Mouse (Mus musculus) hindbrain, embryonic 10.5 days (tissue): ENCODE measurements at regions not wholly inside any gene's neighbourhood (a gene's known extent, or its start where the extent isn't known, plus 50 kb on each side); places are given as distances from the start of the nearest gene placed in this dataset.
A peak's percentile ranks its signal among the peaks of the same experiment; 100 is the strongest.

ENCODE experiments used
- DNase-seq: peaks from one replicate; pipeline ENCODE4 v3.0.0-alpha.2; 2017; ENCODE audit warnings: low spot score
- H3K27ac ChIP-seq: fragments of 300-500 bp; sonication (generic); 2 replicates; pipeline ENCODE4 v1.5.1; 2016; ENCODE audit warnings: mild to moderate bottlenecking, moderate library complexity
- H3K27me3 ChIP-seq: fragments of 300-500 bp; sonication (generic); 2 replicates; pipeline ENCODE4 v1.6.1; 2016; ENCODE audit warnings: mild to moderate bottlenecking; ENCODE audit not compliant: poor library complexity, insufficient read depth, severe bottlenecking
- H3K36me3 ChIP-seq: fragments of 300-500 bp; sonication (generic); 2 replicates; pipeline ENCODE4 v1.6.1; 2016; ENCODE audit warnings: mild to moderate bottlenecking, moderate library complexity
- H3K4me1 ChIP-seq: fragments of 300-500 bp; sonication (generic); replicated peaks from 2 replicates; pipeline ENCODE4 v1.6.1; 2016; ENCODE audit warnings: mild to moderate bottlenecking
- H3K4me3 ChIP-seq: fragments of 300-500 bp; sonication (generic); 2 replicates; pipeline ENCODE4 v1.5.1; 2016; ENCODE audit warnings: mild to moderate bottlenecking, moderate library complexity
- H3K9me3 ChIP-seq: fragments of 300-500 bp; sonication (generic); 2 replicates; pipeline ENCODE4 v1.6.1; 2016; ENCODE audit warnings: mild to moderate bottlenecking, moderate library complexity
- WGBS: fragments of 180-500 bp; shearing (Covaris S2); methylation state at CpG from one replicate; pipeline ENCODE4 v1.1.7; 2016; 5-methylcytosine and 5-hydroxymethylcytosine counted together

DNA sequence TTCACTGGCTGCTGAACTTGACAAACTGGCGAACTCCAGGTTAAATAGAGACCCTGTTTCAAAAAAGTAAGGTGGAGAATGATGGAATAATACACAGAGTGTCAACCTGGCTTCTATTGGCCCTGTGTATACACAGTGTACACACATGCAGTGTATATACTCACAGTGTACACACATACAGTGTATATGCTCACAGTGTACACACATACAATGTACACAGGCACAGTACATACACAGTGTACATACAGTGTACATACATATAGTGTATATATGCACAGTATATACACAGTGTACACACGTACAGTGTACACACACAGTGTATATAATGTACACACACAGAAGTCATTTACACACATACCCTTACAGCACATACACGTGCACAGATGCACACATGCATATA is 52.4 kb upstream of the Aldh1b1 start:
- H3K27ac ChIP-seq: no peak overlapping the region
- peaks cover 28% of the 10 kb centered on the region for H3K27me3 ChIP-seq
- 90% methylated on average over 3 of the region's 3 CpGs for WGBS
- DNase-seq: no peak
- no peaks in the 10 kb centered on the region for H3K36me3 ChIP-seq
- H3K4me1 ChIP-seq: peaks cover 17% of the 10 kb centered on the region
- no peaks in the 10 kb centered on the region for H3K9me3 ChIP-seq
- H3K4me3 ChIP-seq: no peak overlapping the region

DNA sequence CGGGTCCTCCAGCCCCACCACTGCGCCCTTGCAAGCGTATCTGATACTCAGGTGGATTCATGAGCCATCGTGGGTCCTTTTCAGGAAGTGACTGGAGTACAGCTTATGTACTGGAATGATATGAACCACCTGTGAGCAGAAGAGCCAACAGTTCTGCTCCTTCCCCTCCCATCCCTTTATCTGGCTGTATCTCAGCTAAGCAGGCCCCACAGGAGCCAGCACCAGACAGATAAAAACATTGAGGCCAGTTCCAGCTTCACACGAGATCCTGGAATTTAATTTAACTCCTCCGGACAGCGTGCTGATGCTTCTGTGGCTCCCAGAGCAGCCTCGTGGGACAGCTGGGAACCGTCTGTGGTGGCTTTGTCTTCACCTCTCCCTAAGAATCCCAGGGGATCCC is 53.1 kb upstream of the Aldh1b1 start:
- DNase-seq: no peak
- H3K9me3 ChIP-seq: no peaks in the 10 kb centered on the region
- H3K4me1 ChIP-seq: peaks cover 22% of the 10 kb centered on the region
- no peaks in the 10 kb centered on the region for H3K36me3 ChIP-seq
- no peak overlapping the region for H3K4me3 ChIP-seq
- H3K27ac ChIP-seq: no peak overlapping the region
- 64% methylated on average over 9 of the region's 9 CpGs for WGBS
- H3K27me3 ChIP-seq: peaks cover 29% of the 10 kb centered on the region

DNA sequence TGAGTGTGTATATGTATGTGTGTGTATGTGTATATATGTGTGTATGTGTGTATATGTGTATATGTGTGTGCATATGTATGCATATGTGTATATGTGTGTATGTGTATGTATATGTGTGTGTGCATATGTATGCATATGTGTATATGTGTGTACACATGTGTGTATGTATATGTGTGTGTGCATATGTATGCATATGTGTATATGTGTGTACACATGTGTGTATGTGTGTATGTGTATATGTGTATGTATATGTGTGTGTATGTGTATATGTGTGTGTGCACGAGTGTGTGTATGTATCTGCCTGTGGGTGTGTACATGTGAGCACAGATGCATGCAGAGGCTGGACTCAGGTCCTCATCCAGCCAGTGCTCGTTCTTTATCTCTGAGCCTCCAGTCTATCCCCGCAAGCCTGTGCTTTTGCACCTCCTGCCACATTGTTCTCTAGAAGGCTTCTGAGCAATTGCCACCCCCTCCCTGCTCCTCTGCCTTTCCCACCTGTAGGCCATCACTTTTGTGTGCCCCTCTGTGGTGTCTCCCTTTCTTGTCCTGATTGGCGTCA is 53.9 kb upstream of the Aldh1b1 start:
- no peak overlapping the region for H3K4me3 ChIP-seq
- WGBS: 89% methylated on average over 4 of the region's 4 CpGs
- peaks cover 23% of the 10 kb centered on the region for H3K4me1 ChIP-seq
- DNase-seq: no peak
- H3K27ac ChIP-seq: no peak overlapping the region
- H3K27me3 ChIP-seq: peaks cover 23% of the 10 kb centered on the region
- no peaks in the 10 kb centered on the region for H3K36me3 ChIP-seq
- no peaks in the 10 kb centered on the region for H3K9me3 ChIP-seq

DNA sequence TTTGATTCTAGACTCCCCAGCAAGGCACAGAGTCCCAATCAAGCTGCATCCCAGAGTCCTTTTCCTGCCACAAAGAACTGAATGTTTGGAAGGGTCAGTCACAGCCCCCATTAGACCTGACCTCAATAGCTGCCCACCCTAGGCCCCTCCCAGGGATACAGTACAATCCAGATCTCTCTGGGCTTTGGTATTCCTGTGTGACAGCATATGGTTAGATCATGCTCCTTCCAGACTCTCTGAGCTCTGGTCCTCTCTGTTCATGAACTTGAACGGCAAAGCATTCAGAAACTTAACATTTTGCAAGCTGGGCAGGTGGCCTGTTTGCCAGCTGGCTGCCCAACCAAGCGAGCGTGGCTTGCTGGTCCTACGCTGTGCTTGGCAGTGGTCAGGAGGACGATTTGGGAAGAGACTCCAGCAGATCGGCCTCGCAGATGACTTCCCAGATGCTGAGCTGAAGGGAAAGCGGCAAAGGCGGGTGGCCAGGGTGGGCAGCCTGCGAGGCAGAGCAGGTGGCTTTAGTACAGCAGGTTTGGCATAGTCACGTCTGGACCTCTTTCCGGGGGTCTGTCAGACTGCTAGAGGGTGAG is 58.0 kb upstream of the Aldh1b1 start:
- peaks cover 34% of the 10 kb centered on the region for H3K27me3 ChIP-seq
- H3K27ac ChIP-seq: 0 out of 2 replicates have a peak overlapping the region, but pooled peaks have one; percentile 0
- no peak for DNase-seq
- H3K9me3 ChIP-seq: no peaks in the 10 kb centered on the region
- H3K36me3 ChIP-seq: no peaks in the 10 kb centered on the region
- WGBS: 87% methylated on average over 12 of the region's 12 CpGs
- H3K4me3 ChIP-seq: no peak overlapping the region
- H3K4me1 ChIP-seq: peaks cover 43% of the 10 kb centered on the region

DNA sequence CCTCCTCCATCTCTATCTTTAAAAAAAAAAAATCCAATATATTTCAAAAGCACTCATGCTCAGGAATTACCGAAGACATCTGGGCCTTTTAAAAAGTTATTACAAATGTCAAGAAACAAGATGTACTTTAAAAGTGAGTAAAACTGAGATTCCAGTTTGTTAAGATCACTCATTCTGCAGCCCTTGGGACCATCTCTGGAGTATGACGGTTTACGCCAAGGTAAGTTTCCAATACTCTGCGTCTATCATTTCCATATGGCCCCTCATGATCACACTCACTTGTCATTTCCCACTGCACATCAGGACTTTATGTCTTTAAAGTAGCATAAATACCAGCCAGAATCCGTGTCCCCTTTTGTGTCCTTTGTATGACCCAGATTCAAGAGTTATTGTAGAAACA is 58.5 kb upstream of the Aldh1b1 start:
- peaks cover 40% of the 10 kb centered on the region for H3K4me1 ChIP-seq
- H3K9me3 ChIP-seq: no peaks in the 10 kb centered on the region
- 88% methylated on average over 5 of the region's 5 CpGs for WGBS
- no peak for DNase-seq
- H3K4me3 ChIP-seq: no peak overlapping the region
- no peak overlapping the region for H3K27ac ChIP-seq
- H3K36me3 ChIP-seq: no peaks in the 10 kb centered on the region
- H3K27me3 ChIP-seq: peaks cover 34% of the 10 kb centered on the region

DNA sequence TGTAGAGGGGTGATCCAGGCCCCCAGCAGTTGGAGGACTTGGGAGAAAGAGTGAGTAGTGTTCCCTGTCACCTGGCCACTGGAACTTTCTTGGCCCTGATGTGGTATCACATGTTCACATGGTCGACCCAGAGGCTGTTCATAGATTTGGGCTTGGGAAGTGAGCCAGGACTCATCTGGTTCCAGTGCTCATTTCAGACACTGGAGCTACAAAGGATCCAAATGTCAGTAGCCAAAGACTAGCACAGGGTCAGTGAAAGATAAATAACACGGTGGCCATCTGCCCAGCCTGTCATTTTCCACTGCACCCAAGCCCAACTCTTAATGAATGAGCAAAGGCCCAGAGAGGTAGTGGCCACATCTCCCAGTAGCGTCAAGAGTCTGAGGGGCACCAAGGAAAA is 59.1 kb upstream of the Aldh1b1 start:
- H3K9me3 ChIP-seq: no peaks in the 10 kb centered on the region
- H3K4me3 ChIP-seq: no peak overlapping the region
- H3K27me3 ChIP-seq: peaks cover 34% of the 10 kb centered on the region
- no peak for DNase-seq
- H3K36me3 ChIP-seq: no peaks in the 10 kb centered on the region
- peaks cover 40% of the 10 kb centered on the region for H3K4me1 ChIP-seq
- WGBS: 77% methylated on average over 3 of the region's 3 CpGs
- H3K27ac ChIP-seq: 0 out of 2 replicates have a peak overlapping the region, but pooled peaks have one; percentile 17

DNA sequence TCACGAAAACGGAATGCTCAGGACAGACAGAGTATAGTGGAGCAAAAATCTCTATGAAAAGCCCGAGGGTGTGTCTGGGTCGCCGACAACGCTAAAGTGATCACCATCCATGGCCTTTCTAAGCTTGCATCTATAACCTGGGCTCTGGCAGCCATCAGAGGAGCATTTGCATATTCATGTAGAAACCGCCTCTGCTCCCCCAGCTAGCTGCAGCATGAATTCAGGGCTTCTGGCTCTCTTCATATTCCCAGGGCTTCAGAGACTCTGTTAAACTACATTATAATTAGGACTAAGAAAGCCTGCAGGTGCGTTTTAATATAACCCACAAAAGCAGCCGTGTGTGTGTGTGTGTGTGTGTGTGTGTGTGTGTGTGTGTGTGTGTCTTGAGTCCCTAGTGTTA is 59.7 kb upstream of the Aldh1b1 start:
- Histone ChIP-seq H3K27ac (peak overlapping the region; percentile 17), H3K4me3 (no peak overlapping the region), H3K36me3 (no peaks in the 10 kb centered on the region), H3K4me1 (peaks cover 40% of the 10 kb centered on the region), H3K9me3 (no peaks in the 10 kb centered on the region), H3K27me3 (peaks cover 34% of the 10 kb centered on the region)
- 57% methylated on average over 9 of the region's 9 CpGs for WGBS
- DNase-seq: no peak

DNA sequence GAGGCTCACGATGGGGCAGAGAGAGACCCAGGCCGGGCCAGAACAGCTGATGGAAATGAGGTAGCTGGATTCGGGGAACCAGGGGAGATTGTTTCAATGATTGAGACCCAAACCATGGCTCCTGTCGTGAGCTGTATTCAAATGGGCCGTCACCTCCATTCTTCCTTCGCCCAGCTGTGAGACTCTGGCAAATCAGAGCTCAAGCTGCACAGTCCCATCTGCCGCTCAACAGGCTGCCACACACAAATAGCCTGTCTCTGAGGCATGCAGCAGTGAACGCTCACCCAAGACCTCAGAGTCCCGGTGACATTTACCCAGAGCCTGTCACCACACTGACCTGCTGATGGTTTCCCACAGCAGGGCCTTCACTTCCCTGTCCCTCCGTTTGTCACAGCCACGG is 60.1 kb upstream of the Aldh1b1 start:
- DNase-seq: no peak
- Histone ChIP-seq H3K9me3 (no peaks in the 10 kb centered on the region), H3K27ac (peak overlapping the region; percentile 17), H3K4me1 (peaks cover 40% of the 10 kb centered on the region), H3K27me3 (peaks cover 34% of the 10 kb centered on the region), H3K4me3 (no peak overlapping the region), H3K36me3 (no peaks in the 10 kb centered on the region)
- WGBS: 41% methylated on average over 11 of the region's 11 CpGs

DNA sequence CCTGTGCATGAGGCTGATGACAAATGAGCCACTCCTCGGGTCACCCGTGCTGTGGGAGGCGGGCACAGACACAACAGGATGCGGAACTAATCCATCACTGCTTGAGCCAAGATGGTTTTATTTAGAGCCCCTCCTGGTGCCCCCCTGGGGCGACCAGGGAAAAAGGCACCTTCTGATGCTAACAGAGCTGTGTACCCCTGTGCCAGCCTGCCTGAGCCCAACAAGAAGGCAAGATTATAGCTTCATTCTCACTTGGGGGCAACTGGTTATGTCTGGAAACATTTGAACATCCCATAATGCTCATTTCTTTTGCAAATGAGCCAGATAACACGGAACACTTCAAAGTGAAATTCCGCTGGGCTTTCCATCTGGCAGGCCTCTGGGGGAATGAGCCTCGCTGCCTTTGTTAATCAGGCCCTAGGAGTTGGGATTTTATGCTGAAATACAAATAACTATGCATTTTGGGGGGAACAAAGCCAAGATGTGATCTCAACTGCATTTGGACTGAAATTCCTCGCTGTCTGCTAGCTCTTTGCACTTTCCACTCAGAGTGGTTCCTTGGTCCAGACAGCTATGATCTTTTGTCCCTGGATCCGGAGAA is 62.5 kb upstream of the Aldh1b1 start:
- Histone ChIP-seq H3K4me1 (peaks cover 38% of the 10 kb centered on the region), H3K27ac (no peak overlapping the region), H3K4me3 (no peak overlapping the region), H3K27me3 (peaks cover 24% of the 10 kb centered on the region), H3K9me3 (no peaks in the 10 kb centered on the region), H3K36me3 (no peaks in the 10 kb centered on the region)
- no peak for DNase-seq
- WGBS: 40% methylated on average over 10 of the region's 10 CpGs

DNA sequence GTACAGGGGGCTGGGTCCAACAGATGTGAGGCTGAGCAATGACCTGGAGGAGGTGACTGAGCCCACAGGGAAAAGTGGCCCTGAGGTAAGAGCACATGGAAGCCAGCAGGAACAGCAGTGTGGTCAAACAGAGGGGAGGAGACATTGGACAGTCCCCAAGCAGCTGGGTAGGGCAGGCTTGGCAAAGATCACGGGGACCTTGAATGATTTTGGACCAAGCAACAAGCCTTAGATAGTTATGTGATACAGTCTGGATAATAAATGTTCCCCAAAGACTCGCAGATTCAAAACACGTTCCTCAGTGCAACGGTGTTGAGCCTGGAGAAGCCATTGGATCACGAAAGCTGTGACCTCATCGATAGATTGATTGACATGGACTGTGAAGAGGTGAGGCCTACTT is 64.8 kb upstream of the Aldh1b1 start:
- WGBS: 95% methylated on average over 6 of the region's 6 CpGs
- peaks cover 9% of the 10 kb centered on the region; the same call in 1 of the 2 replicates for H3K27me3 ChIP-seq
- no peak for DNase-seq
- no peak overlapping the region for H3K27ac ChIP-seq
- peaks cover 43% of the 10 kb centered on the region for H3K4me1 ChIP-seq
- H3K4me3 ChIP-seq: no peak overlapping the region
- H3K36me3 ChIP-seq: no peaks in the 10 kb centered on the region
- H3K9me3 ChIP-seq: no peaks in the 10 kb centered on the region

DNA sequence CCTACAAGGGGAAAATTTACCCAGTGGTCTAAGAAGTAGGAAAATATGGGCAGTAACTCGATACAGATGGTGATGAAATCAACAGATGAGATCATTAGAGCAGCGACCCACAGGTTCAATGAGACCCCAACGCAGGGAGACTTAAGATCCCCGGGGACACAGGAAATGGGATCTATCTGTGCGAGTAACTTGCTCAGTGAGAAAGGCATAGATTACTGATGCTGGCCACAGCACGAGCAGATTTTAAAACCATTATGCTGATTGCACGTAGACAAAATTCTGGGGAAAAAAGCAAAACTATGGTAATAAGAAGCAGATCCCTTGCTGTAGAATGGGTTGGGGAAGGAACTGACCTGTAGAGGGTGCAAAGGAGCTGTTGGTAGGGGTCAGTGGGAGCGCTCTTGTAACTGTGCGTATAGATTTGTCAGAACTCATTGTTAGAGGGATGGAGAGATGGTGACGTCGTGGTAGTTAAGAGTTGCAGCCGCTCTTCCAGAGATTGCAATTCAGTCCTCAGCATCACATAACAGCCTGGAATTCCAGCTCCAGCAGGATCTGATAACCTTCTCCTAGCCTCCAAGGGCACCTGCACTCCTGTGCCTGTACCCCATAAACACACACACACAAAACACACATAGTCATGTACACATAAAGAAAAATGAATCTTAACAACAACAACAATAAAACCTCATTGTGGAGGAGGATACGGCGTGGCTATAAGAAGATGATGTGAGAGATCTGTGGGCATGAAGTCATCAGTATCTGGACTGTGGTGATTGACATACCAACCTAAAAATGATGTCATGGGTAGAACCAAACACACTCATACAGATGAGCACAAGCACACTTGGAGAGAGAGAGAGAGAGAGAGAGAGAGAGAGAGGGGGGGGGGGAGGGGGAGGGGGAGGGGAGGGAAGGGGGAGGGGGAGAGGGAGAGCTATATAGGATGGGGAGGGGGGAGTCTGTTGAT is 67.7 kb upstream of the Aldh1b1 start:
- 0 out of 2 replicates have a peak, but pooled peaks cover 3% of the 10 kb centered on the region for H3K27me3 ChIP-seq
- WGBS: 36% methylated on average over 14 of the region's 14 CpGs
- H3K9me3 ChIP-seq: no peaks in the 10 kb centered on the region
- H3K4me1 ChIP-seq: peaks cover 48% of the 10 kb centered on the region
- no peaks in the 10 kb centered on the region for H3K36me3 ChIP-seq
- peak; percentile 48 for DNase-seq
- peak overlapping the region; percentile 50; the same call in 1 of the 2 replicates for H3K27ac ChIP-seq
- no peak overlapping the region for H3K4me3 ChIP-seq

DNA sequence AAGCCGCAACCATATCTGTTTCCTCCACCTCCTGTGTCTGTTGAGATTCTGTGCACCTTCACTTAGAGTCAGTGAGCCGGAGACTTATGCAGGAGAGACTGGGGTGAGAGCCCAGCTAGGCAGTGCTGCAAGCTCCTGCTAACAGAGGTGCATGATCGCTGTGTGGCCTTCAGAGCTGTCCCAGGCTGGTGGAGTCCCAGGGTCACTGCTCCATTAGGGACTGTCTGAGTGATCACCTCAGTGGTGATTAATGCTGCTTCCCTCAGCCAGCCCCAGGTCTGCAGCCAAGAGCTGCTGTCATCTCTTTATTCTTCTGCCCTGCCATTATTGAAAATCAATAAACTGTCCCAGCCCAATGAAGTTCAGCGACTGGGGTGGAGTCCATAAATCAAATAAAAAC is 69.0 kb upstream of the Aldh1b1 start:
- DNase-seq: no peak
- Histone ChIP-seq H3K4me1 (peaks cover 48% of the 10 kb centered on the region), H3K27ac (peak overlapping the region; percentile 16; the same call in 1 of the 2 replicates), H3K9me3 (no peaks in the 10 kb centered on the region), H3K27me3 (peaks cover 8% of the 10 kb centered on the region), H3K36me3 (no peaks in the 10 kb centered on the region), H3K4me3 (no peak overlapping the region)
- 74% methylated on average over 4 of the region's 4 CpGs for WGBS
